Mouse (Mus musculus) lung, postnatal 0 days (tissue): ENCODE measurements around the gene Iqgap2. TPM values are rescaled to one million over a fixed set of nuclear protein-coding genes. Genes with fewer than 3 reads are reported as not detected.
A peak's percentile ranks its signal among the peaks of the same experiment; 100 is the strongest.

Experiments used
- ATAC-seq: fragments of 200-750 bp; cut with Nextera tagmentation; 2 replicates; pipeline ENCODE4 v1.8.0; 2017; ENCODE audit warnings: moderate library complexity
- DNase-seq: peaks from one replicate; pipeline ENCODE4 v3.0.0-alpha.2; 2016; ENCODE audit warnings: low spot score
- H3K27ac ChIP-seq: fragments of 300-500 bp; sonication (generic); 2 replicates; pipeline ENCODE4 v1.5.1; 2014; ENCODE audit warnings: antibody characterized with exemption, mild to moderate bottlenecking, low read length, mixed read lengths
- H3K27me3 ChIP-seq: fragments of 300-500 bp; sonication (generic); replicated peaks from 2 replicates; pipeline ENCODE4 v1.6.1; 2014; ENCODE audit warnings: low read length, mixed read lengths; ENCODE audit not compliant: insufficient read depth
- H3K36me3 ChIP-seq: fragments of 300-500 bp; sonication (generic); 2 replicates; pipeline ENCODE4 v1.6.1; 2014; ENCODE audit warnings: low read length, mixed read lengths; ENCODE audit not compliant: insufficient read depth
- H3K4me1 ChIP-seq: fragments of 300-500 bp; sonication (generic); 2 replicates; pipeline ENCODE4 v1.6.1; 2014; ENCODE audit warnings: antibody characterized with exemption, low read depth, low read length, mixed read lengths; ENCODE audit not compliant: insufficient read depth
- H3K4me2 ChIP-seq: fragments of 300-500 bp; sonication (generic); replicated peaks from 2 replicates; pipeline ENCODE4 v1.6.1; 2014; ENCODE audit warnings: low read depth, mild to moderate bottlenecking, low read length, moderate library complexity, mixed read lengths
- H3K4me3 ChIP-seq: fragments of 300-500 bp; sonication (generic); 2 replicates; pipeline ENCODE4 v1.5.1; 2014; ENCODE audit warnings: low read depth, low read length
- H3K9ac ChIP-seq: fragments of 300-500 bp; sonication (generic); replicated peaks from 2 replicates; pipeline ENCODE4 v1.6.1; 2014; ENCODE audit warnings: low read depth, mild to moderate bottlenecking
- H3K9me3 ChIP-seq: fragments of 300-500 bp; sonication (generic); 2 replicates; pipeline ENCODE4 v1.6.1; 2016; ENCODE audit warnings: low read length, mixed read lengths
- CTCF ChIP-seq: IDR thresholded peaks from 2 replicates; pipeline ENCODE4 v1.5.1; 2016; ENCODE audit warnings: antibody characterized with exemption, mild to moderate bottlenecking
- EP300 ChIP-seq: IDR thresholded peaks from 2 replicates; pipeline ENCODE4 v1.6.1; 2016; ENCODE audit warnings: antibody characterized with exemption, mild to moderate bottlenecking, control low read depth
- WGBS: fragments of 180-500 bp; shearing (Covaris S2); extraction: QIAGEN DNeasy Blood & Tissue Kit; methylation state at CpG from one replicate; pipeline ENCODE4 v1.1.7; 2014; 5-methylcytosine and 5-hydroxymethylcytosine counted together
- polyA plus RNA-seq: library from polyadenylated mRNA; unstranded; fragments of >200 nt; fragmentation: Nextera tagmentation; extraction: Ambion mirVana; gene quantifications from 2 replicates; pipeline ENCODE4 v1.2.1, GENCODE M21; 2015

Gene Iqgap2
- polyA plus RNA-seq, 1 experiment from 2014 or later: 2.7 TPM

- H3K9me3 ChIP-seq: no peaks in the 10 kb centered on the region
- WGBS: 52% methylated on average over 6 of the region's 6 CpGs
- H3K4me1 ChIP-seq: no peaks in the 10 kb centered on the region
- no peak for TF ChIP-seq CTCF
- TF ChIP-seq EP300: no peak
- DNase-seq (no peak), ATAC-seq (no peak)
- no peaks in the 10 kb centered on the region for H3K27me3 ChIP-seq
- no peak overlapping the region for H3K27ac ChIP-seq
- no peak overlapping the region for H3K4me2 ChIP-seq
- H3K9ac ChIP-seq: no peak overlapping the region
- H3K4me3 ChIP-seq: no peak overlapping the region
- H3K36me3 ChIP-seq: no peaks in the 10 kb centered on the region
Measured at GRCm38 (mm10) chr13:95826178-95826577, 65.5 kb downstream of the Iqgap2 start.

- Histone ChIP-seq H3K36me3 (no peaks in the 10 kb centered on the region), H3K9me3 (no peaks in the 10 kb centered on the region), H3K4me1 (no peaks in the 10 kb centered on the region), H3K4me3 (no peak overlapping the region), H3K27ac (no peak overlapping the region), H3K9ac (no peak overlapping the region), H3K4me2 (no peak overlapping the region), H3K27me3 (no peaks in the 10 kb centered on the region)
- TF ChIP-seq EP300 (no peak), CTCF (no peak)
- DNase-seq (no peak), ATAC-seq (no peak)
- WGBS: 57% methylated on average over 6 of the region's 6 CpGs
Measured at GRCm38 (mm10) chr13:95822918-95823317, 68.8 kb downstream of the Iqgap2 start.

DNA sequence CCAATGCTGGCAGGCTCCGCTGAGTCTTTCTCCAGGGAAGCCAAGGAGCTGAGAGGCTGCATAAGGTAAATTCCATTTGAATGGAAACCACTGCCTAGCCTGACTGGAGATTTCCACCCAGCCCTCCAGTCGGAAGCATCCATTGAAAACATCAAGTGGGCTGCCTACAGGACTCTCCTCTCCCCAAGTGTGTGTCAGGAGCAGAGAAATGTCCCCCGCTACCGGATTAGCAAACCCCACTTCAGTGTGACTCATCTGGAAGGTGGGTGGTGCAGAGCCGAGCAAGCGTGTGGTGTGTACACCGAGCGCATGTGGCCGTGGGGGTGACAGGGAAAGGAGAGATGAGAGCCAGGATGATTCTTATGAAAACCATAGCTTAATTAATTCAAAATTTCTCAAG is 71.7 kb downstream of the Iqgap2 start:
- peak; percentile 14 for DNase-seq
- no peak overlapping the region for H3K27ac ChIP-seq
- no peak overlapping the region for H3K9ac ChIP-seq
- H3K36me3 ChIP-seq: no peaks in the 10 kb centered on the region
- no peak for TF ChIP-seq EP300
- no peak for TF ChIP-seq CTCF
- H3K4me2 ChIP-seq: no peak overlapping the region
- no peaks in the 10 kb centered on the region for H3K9me3 ChIP-seq
- 73% methylated on average over 9 of the region's 9 CpGs for WGBS
- H3K27me3 ChIP-seq: no peaks in the 10 kb centered on the region
- H3K4me1 ChIP-seq: no peaks in the 10 kb centered on the region
- no peak overlapping the region for H3K4me3 ChIP-seq
- peak; percentile 65 for ATAC-seq

GRCm38 (mm10) chr13:95818941-95819340 is 72.8 kb downstream of the Iqgap2 start:
- H3K4me2 ChIP-seq: no peak overlapping the region
- H3K9me3 ChIP-seq: no peaks in the 10 kb centered on the region
- DNase-seq (no peak), ATAC-seq (no peak)
- H3K27me3 ChIP-seq: no peaks in the 10 kb centered on the region
- WGBS: 77% methylated on average over 4 of the region's 4 CpGs
- no peak overlapping the region for H3K4me3 ChIP-seq
- H3K36me3 ChIP-seq: no peaks in the 10 kb centered on the region
- H3K27ac ChIP-seq: no peak overlapping the region
- H3K9ac ChIP-seq: no peak overlapping the region
- TF ChIP-seq CTCF (no peak), EP300 (no peak)
- no peaks in the 10 kb centered on the region for H3K4me1 ChIP-seq

GRCm38 (mm10) chr13:95813643-95814042 is 78.1 kb downstream of the Iqgap2 start:
- Histone ChIP-seq H3K4me1 (no peaks in the 10 kb centered on the region), H3K9ac (no peak overlapping the region), H3K4me3 (no peak overlapping the region), H3K36me3 (no peaks in the 10 kb centered on the region), H3K27me3 (no peaks in the 10 kb centered on the region), H3K27ac (no peak overlapping the region), H3K4me2 (no peak overlapping the region), H3K9me3 (no peaks in the 10 kb centered on the region)
- no peak for DNase-seq
- no peak for TF ChIP-seq CTCF
- TF ChIP-seq EP300: no peak
- 80% methylated on average over 3 of the region's 3 CpGs for WGBS
- ATAC-seq: no peak

DNA sequence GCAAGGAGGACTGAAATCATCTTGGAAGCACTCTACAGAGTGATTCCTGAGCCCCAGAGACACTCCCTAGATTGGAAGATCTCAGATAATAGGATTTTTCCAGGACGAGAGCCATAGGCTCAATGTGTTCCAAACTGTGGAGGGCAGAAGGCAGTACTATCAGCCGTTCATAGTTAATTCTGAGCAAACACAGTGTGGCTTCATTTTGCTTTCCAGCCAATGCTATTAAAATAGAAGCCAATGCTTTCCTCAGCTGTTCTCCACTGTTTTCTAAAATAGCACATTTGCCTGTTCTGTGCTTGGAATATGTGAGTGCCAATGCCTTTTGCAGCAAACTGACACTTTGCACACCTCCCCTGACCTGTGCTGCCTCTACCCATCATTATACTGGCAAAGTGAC is 80.9 kb downstream of the Iqgap2 start:
- H3K27ac ChIP-seq: no peak overlapping the region
- ATAC-seq: no peak
- no peaks in the 10 kb centered on the region for H3K27me3 ChIP-seq
- 67% methylated on average over 2 of the region's 2 CpGs for WGBS
- no peaks in the 10 kb centered on the region for H3K36me3 ChIP-seq
- DNase-seq: no peak
- TF ChIP-seq EP300: no peak
- TF ChIP-seq CTCF: no peak
- H3K9me3 ChIP-seq: no peaks in the 10 kb centered on the region
- H3K4me2 ChIP-seq: no peak overlapping the region
- H3K4me3 ChIP-seq: no peak overlapping the region
- no peak overlapping the region for H3K9ac ChIP-seq
- no peaks in the 10 kb centered on the region for H3K4me1 ChIP-seq

- no peaks in the 10 kb centered on the region for H3K4me1 ChIP-seq
- no peaks in the 10 kb centered on the region for H3K27me3 ChIP-seq
- H3K4me3 ChIP-seq: no peak overlapping the region
- WGBS: 43% methylated on average over 5 of the region's 5 CpGs
- ATAC-seq: no peak
- DNase-seq: no peak
- no peaks in the 10 kb centered on the region for H3K36me3 ChIP-seq
- no peak overlapping the region for H3K4me2 ChIP-seq
- TF ChIP-seq CTCF (no peak), EP300 (no peak)
- H3K9me3 ChIP-seq: no peaks in the 10 kb centered on the region
- H3K27ac ChIP-seq: no peak overlapping the region
- no peak overlapping the region for H3K9ac ChIP-seq
Measured at GRCm38 (mm10) chr13:95807106-95807750, 84.5 kb downstream of the Iqgap2 start.
